Mouse (Mus musculus): ENCODE data around the gene Dcst1. TPM values are rescaled to one million over a fixed set of nuclear protein-coding genes. Genes with fewer than 3 reads are reported as not detected.

Gene Dcst1
- total RNA-seq, 2 experiments from 2014 or later: not detected

DNA sequence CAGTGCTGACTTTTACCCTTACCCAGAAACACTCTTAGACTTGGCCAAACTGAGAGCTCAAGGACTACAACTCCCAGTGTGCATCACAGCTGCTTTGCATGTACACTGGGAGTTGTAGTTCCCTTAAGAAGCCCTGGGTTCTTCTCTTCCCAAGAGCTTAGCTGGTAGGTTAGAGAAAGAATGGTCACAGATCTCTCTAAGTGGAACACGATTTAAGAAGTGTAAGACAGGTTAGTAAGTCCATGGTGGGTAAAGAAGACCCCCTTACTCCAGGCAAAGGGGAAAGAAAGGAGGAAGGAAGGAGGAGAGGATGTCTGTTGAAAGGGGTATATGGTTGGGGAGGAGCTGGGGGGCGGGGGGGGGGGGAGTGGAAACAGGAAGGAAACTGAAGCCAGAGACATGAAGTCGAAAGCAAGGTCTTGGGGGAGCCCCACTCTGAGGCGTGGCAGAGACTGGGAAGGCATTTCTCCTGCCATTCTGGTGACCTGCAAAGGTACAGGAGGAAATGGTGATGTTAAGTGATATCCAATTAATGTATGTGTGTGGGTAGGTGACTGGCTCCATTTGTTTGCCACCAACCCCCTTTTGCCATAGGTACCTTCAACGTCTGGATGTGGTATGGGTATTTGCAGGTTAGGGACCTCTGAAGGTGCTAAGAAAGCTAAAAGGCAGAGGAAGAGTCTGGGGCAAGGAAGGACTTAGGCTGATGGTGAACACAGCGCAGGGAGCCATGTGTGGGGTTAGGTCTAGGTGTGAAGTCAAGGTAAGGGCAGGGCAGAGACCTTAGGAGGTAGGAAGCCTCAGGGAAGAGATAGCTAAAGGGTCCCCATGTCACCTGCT, 24.1 kb upstream of the Dcst1 start:
- peak; percentile 19; the same call in 1 of the 2 replicates for ATAC-seq (ENCODE audit: poor library complexity, severe bottlenecking)

DNA sequence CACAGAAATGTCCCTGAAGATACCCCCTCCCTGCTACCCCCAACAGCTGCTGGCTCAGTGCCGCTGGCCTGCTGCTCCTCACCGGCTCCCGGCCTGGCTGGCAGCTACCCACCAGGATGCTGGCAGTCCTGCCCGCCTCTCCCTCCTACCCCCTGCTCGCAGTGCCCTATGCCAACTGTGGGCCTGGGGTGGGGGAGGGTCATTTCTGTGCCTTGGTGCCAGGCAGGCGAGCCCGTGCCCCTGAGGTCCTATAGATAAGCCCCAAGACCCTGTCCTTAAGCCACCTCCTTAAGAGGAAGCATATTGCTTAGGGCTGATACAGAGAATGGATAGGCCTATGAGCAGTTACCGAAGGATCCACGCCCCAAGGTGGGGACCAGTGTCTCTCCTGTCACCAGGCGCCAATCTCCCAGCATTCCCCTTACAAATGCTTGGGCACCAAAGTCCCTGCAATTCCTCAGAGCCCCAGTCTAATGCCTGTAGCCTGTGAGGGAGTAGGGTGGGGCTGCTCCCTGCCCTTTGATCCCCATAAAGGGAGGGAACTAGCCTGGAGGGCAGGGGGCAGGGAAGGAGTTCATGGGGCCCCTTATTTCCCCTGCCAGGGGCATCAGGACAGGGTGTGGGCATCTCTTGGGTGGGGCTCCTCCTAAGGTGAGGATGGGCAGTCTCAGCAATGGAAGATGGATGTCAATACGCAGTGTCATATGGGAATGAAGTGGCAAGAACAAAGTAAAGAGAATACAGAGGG, 23.3 kb upstream of the Dcst1 start:
- peak; percentile 9; the same call in 1 of the 2 replicates for ATAC-seq (ENCODE audit: poor library complexity, severe bottlenecking)

DNA sequence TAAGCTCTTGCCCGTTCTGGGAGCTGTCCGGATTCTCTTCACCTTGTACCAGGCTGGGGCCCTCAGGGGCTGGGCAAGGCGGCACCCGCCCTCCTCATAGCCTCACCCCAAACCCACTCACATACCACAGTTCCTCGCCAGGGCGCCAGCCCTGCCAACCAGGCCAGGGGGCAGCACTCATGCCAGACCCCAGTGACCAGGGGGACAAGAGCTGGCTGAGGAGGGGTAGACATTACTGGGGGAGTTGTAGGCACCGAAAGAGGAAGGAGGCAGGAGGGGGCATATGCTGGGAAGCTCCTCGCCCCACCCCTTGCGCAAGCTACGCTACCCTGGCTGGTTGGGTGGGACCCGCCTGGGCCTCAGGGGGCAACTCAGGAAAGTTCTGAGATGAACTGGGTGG, 22.6 kb upstream of the Dcst1 start:
- peak; percentile 13; the same call in 1 of the 2 replicates for ATAC-seq (ENCODE audit: poor library complexity, severe bottlenecking)

DNA sequence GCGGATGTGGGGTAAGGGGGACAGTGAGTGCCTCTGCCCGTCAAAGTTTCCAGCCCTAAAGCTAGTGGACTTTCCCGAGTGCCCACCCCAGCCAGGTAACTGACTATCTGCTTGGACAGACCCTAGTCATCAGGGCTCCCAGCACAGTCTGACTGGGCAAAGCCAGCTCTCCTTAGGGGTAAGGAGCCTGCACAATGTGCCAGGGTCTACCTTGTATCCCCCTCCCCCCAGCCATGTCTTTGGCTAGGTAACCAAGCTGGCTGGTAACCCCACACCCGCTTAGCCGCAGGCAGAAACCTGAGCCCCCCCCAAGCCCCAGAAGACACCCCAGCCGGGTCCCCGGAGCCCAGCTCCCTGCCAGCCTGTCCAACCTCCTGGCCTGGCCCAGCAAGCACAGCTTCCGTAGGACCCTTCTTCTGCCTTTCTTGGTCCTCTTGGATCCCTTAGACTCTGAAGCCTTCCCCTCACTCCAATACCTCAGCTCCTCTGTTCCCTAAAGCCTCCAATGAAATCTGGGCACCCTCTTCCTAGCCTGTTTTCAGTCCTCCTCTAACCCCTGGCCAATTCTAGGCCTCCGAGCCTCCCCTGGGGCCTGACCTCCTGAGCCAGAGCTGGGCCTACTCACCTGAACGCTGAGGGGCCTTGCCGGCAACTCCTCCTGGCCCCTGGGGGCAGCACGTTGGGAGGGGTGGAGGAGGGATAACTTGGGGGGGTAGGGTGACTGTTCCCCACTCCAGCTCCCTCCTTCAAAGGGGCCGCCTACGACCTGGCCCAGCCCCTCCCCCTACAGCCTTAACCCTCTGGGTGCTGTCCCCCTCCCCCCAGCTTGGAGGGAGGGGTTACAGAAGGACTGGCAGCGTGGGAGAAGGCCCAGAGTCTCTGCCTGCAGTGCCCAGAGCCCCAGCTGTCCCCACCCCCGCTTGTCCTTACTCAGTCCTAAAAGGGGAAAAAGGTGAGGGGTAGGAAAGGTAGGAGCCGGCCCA, 21.7 kb upstream of the Dcst1 start:
- no peak for ATAC-seq (ENCODE audit: poor library complexity, severe bottlenecking)

DNA sequence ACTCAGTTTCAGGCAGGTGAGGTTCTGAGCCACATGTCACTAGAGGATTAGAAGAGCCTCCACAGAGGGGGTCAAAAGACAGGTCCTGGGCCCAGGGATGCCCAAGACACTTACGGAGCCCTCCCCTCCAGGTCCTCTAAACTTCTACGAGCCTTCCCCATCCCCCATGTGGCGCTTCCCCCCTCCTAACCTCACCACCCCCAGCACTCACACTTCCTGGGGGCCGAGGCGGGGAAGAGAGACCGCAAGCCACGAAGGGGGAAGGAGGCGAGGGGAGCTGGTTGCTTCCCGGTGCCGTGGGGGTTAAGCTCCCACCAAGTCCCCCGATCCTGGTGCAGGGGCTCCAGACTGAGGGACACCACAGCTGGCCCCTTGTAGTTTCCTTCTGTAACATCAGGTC, 20.4 kb upstream of the Dcst1 start:
- peak; percentile 19; the same call in 1 of the 2 replicates for ATAC-seq (ENCODE audit: poor library complexity, severe bottlenecking)

DNA sequence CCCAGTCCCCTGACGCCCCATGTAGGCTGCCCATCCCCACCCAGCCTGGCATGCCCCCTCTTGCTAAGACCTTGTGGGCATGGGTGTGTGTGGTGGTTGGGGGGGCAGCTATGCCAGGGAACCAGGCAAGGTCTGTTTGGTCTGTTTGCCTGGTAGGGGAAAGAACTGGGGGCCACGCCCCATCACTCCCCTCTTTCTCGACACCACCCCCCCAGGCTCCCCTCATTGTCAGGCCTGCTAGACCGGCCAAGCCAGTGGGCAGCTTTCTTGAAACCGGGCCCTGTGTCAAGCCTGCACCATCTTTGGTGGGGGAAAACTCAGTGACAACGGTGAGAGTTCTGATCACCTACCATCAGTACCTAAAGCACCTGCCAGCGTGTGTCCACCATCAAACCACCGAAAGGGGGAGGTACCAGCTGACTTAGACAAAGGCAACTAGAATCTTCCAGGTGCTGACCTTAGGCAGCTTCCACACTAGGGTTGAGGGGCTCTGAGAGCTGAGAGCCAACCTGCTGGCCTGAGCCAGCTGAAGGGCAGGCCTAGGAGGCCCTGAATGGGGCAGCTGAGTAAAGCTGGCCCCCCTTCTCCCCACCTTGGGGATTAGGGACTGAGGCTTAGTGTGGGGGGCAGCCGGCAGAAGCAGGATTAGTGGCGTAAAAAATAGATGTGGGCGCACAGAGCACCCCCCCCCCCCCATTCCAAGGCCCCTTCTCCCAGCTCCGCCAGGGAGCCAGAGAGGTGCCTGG, 19.5 kb upstream of the Dcst1 start:
- ATAC-seq (ENCODE audit: poor library complexity, severe bottlenecking): no peak

DNA sequence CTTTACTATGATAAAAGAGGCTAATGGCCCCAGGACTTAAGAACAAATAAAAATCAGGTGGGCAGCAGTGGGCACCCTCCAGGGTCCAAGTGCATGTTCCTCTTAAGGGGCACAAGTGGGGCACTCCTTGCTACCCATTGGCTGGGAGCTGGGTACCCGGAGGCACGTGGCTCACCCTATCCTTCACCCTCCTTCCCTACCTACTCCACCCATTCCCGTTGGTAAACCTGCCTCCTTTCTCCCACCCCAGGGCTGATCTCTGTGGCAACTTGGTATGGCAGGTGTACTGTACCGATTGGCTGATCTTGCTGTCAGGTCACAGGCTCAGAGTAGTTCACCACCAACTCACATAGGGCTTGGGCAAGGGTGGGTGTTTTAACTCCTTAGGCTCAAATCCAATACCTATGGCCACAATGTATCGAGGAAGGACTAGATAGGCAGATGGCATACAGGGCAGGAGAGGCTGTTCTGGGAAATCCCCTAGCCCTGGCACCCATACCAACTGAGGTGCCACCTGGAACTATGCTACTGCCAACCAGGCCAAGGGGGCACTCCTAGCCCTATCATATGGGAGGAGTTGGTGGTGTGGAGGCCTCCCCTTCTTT, 18.7 kb upstream of the Dcst1 start:
- no peak for ATAC-seq (ENCODE audit: poor library complexity, severe bottlenecking)

DNA sequence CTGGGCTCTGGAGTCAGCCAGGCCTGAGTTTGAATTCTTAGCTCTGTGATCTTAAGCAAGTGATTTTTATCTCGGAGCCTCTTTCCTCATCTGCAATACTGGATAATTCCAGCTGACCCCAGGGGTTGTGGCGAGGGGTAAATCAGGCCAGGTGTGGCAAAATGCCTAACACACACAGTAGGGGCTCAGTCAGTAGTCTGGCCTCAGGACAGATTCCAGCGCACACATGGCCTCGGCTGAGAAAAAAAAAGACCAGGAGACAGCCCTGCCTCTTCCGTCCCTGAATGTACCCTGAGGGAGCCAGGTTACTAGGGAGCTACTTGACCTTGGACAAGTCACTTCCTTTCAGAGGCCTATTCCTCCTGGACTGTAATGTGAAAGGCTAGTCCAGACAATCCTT, 17.9 kb upstream of the Dcst1 start:
- ATAC-seq (ENCODE audit: poor library complexity, severe bottlenecking): no peak

DNA sequence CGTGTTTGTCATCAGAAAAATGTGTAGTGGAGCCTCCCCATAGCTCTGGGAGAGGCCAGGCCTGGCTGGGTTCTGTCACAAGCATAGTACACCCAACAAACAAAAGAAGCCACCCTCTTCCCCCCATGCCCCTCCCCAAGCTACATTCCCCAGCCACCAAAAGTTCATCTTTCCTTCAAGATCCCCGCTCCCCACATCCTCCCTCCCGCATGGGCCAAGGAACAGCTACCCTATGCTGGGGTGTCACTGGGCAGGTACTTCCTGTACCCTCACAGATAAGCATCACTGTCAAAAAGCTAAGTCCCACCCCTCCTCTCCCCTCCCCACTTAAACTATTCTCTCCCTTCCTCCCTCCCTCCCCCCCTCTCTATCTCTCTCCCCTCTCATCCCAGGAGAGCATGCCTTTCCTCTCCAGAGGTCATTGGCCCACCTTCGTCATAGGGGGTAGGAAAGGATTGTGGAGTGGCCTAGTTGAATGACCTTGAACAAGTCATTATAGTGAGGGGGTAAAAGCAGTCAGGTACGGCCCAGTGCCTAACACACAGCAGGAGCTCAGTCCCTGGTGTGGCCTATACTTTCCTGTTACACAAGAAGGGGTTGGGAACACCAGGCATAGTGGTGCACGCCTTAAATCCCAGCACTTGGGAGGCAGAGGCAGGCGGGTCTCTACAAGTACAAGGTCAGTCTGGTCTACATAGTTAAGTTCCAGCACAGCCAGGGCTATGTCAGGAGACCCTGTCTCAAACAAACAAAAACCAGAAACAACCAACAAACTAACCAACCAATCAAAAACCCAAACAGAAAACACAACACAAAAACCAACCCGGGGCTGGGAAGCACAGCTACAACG, 17.2 kb upstream of the Dcst1 start:
- no peak for ATAC-seq (ENCODE audit: poor library complexity, severe bottlenecking)

DNA sequence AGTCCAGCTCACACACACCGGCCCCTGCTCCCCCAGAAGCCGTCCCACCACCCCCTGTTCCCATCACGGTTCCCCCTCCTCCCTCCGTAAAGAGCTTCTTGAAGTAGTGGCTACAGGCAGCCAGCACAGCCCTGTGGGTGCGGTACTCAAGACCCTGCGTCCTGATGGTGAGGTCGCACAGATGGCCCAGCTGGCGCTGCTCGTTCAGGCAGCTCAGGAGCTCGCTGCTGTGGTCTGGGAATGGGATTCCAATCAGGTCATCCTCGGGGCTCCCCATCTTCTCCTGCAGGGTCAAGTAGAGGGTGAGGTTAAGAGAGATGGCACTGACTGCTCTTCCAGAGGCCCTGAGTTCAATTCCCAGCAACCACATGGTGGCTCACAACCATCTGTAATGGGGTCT, 16.2 kb upstream of the Dcst1 start:
- no peak for ATAC-seq (ENCODE audit: poor library complexity, severe bottlenecking)

DNA sequence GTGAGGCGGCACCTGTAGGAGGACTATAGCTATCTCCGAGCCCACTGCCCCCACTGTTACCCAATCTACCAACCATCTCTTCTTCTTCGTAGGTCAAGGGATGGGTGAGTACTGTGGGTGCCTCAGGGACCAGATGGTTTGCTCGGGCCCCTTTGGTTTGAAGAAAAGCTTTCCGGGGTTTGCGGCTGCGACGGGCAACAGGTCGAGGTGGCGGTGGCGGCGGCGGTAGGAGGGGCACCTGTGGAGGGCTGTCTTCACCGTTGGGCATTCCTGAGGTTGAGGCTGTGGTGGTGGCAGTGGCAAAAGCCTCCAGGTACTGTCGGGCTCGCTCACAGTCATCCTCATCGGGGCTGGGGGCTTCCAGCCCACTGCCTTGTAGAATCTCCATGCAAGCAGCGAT, 15.7 kb upstream of the Dcst1 start:
- no peak for ATAC-seq (ENCODE audit: poor library complexity, severe bottlenecking)

DNA sequence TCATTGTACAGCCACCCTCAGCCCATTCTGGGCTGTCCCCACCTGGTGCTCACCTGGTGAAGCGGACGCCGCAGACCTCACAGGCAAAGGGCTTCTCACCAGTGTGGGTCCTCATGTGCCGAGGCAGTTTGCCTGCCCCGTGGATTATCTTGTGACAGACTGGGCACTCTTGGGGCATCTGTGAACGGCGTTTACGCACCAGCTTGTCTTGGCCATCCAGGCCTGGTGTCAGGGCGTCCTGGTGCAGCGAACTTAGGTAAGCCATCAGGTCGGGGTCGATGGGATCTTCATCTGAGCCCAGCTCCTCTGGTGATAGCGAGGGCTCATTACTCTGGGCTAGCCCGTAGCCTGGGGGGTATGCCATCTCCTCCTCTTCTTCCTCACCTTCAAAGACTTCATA, 15.2 kb upstream of the Dcst1 start:
- ATAC-seq (ENCODE audit: poor library complexity, severe bottlenecking): no peak

DNA sequence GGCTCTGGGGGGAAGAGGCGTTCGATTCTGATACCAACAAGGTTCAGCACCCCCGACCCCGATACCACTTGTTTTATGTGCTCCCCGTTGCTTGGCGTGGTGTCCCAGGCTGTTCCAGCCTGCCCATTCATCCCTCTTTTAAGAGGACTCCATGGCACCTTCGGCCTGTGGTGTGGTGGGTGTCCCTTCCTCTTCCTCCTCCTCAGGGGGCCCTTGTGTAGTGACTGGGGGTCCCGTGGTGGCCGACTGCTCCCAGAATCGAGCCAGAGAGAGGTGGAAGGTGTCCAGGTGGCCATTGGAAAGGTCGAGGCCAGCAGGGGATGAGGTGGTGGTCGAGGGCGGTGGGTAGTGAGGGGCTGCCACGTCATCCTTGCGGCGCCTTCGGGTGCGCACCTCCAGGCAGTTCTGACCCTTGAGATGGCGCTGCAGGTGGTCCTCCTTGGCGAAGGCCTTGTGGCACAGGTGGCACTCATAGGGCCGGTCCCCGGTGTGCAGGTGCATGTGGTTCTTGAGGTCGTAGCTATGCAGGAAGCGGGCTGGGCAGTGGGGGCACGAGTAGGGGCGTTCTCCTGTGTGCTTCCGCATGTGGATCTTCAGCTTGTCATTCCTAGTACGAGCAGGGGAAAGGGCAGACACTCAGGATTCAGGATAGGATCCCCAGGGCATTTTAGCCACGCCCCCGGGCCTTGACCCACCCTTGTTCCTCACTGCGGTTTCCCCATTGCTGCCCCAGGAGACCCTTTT, 14.5 kb upstream of the Dcst1 start:
- ATAC-seq (ENCODE audit: poor library complexity, severe bottlenecking): no peak

DNA sequence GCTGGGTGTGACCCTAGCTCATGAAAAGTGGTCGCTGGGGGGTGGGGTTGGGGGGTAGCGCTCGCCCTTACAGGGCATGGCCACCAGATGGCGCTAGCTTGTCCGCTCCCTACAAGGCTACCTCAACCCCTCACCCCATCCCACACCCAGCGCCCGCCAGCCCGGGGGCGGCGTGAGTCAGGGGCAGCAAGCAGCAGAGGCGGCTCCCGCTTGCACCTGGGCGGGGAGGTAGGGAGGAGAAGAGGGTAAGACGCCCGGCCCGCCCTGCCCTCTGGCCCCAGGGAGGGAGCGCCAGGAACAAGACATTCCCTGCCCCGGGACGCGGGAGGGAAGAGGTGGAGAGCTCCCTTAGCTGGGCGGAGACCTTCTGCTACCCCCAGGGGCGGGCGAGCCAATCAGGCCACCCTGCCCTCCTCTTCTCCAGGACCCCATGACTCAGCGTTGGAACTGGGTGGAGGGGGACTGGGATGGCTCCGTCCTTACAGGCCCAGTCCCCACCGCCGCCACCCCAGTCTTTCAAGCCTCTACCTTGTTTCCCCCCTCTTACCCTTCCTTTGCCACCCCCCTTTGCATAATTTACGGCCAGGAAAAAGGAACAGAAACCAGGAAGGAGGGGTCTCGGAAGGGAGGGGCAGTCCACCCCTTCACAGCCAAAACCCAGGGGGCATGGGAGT, 13.5 kb upstream of the Dcst1 start:
- peak; percentile 70 for ATAC-seq (ENCODE audit: poor library complexity, severe bottlenecking)

DNA sequence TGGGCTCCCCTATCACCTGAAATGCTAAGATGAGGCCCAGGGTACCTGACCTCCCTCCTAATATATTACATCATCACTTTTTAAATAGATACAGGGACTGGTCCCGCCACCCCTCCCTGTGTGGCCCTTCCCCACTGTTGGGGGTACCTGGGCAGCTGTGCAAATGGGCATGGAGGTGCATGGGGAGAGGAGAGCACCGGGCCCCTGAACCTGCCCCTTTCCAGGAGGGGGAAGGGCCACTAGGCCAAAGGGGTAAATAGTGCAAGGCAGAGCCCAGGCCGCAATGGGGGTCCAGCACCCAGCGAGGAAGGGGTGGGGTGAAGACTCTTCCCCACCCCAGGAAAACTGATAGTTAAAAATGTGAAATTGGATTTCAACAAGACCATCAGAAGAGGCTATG, 12.8 kb upstream of the Dcst1 start:
- ATAC-seq (ENCODE audit: poor library complexity, severe bottlenecking): no peak

DNA sequence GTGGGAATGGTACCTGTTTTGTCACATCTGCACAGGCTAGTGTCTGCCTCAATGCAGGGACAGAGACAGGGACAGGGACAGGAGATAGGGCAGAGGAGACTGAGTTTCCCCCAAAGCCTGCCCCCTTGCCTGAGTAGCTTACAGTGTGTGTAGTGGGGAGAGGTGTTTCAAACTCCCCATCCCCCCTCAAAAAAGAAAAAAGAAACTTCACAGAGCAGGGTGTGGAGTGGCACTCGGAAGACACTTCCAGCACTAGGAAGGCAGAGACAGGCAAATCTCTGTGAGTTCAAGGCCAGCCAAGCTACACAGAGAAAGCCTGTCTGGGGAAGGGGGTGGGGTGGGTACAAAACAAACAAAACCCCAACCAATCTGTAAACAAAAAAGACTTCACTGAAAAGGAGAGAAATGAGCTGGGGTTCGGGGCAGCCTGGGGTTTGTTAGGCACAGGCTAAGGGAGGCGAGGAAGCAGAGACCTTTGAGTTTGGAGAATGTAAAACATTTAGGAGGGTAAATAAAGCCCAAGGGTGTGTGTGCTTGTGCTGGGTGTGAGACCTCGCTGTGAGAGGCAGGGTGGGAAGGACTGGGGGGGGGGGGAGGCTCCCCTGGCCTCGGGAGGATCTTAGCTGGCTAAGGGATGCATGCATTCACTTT, 8.7 kb upstream of the Dcst1 start:
- no peak for ATAC-seq (ENCODE audit: poor library complexity, severe bottlenecking)

DNA sequence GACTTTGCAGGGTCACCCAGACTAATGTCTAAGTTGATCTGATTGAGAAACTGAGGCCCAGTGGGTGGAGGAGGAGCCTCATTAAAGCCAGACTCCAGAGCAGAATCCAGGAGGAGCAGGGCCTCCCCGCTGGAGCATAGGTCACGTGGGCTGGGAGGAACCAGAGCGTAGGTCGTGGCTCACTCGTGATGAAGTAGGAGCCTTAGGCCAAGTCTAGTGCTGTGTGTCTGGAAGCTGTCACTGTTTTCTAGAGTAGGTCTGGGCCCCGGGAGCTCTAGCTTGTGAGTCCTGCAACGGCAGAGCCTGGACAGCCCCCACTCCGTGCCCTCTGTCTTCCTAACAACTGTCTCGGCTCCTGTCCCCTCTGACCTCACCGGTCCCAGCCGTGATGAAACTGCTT, 2.3 kb upstream of the Dcst1 start:
- no peak for ATAC-seq (ENCODE audit: poor library complexity, severe bottlenecking)
